Mouse (Mus musculus) midbrain, embryonic 14.5 days (tissue): Measurements from ENCODE around the gene Fgfr3. TPM values are rescaled to one million over a fixed set of nuclear protein-coding genes. Genes with fewer than 3 reads are reported as not detected.

Experiments used
- ATAC-seq: fragments of 200-750 bp; cut with Nextera tagmentation; 2 replicates; pipeline ENCODE4 v1.8.0; 2017; ENCODE audit warnings: moderate number of reproducible peaks, moderate library complexity; ENCODE audit not compliant: low FRiP score, low TSS enrichment
- DNase-seq: peaks from one replicate; pipeline ENCODE4 v3.0.0-alpha.2; 2015
- H3K27ac ChIP-seq: fragments of 300-500 bp; sonication (generic); replicated peaks from 2 replicates; pipeline ENCODE4 v1.5.1; 2014; ENCODE audit warnings: mild to moderate bottlenecking, low read depth, low read length, moderate library complexity
- H3K27me3 ChIP-seq: fragments of 300-500 bp; sonication (generic); 2 replicates; pipeline ENCODE4 v1.6.1; 2014; ENCODE audit warnings: low read length, control low read depth, mixed read lengths; ENCODE audit not compliant: control insufficient read depth, insufficient read depth
- H3K36me3 ChIP-seq: fragments of 300-500 bp; sonication (generic); 2 replicates; pipeline ENCODE4 v1.6.1; 2014; ENCODE audit warnings: low read length, control low read depth; ENCODE audit not compliant: control insufficient read depth, insufficient read depth
- H3K4me1 ChIP-seq: fragments of 300-500 bp; sonication (generic); 2 replicates; pipeline ENCODE4 v1.6.1; 2014; ENCODE audit warnings: mild to moderate bottlenecking, antibody characterized with exemption, low read length, control low read depth; ENCODE audit not compliant: control insufficient read depth, insufficient read depth
- H3K4me2 ChIP-seq: fragments of 300-500 bp; sonication (generic); 2 replicates; pipeline ENCODE4 v1.6.1; 2014; ENCODE audit warnings: mild to moderate bottlenecking, low read length, moderate library complexity
- H3K4me3 ChIP-seq: fragments of 300-500 bp; sonication (generic); replicated peaks from 2 replicates; pipeline ENCODE4 v1.5.1; 2014; ENCODE audit warnings: low read depth, low read length
- H3K9ac ChIP-seq: fragments of 300-500 bp; sonication (generic); replicated peaks from 2 replicates; pipeline ENCODE4 v1.6.1; 2014; ENCODE audit warnings: mild to moderate bottlenecking, low read length, moderate library complexity
- H3K9me3 ChIP-seq: fragments of 300-500 bp; sonication (generic); 2 replicates; pipeline ENCODE4 v1.6.1; 2016; ENCODE audit warnings: low read length, control low read depth, mixed read lengths; ENCODE audit not compliant: control insufficient read depth
- WGBS: fragments of 180-500 bp; shearing (Covaris S2); extraction: QIAGEN DNeasy Blood & Tissue Kit; methylation state at CpG from one replicate; pipeline ENCODE4 v1.1.7; 2014; 5-methylcytosine and 5-hydroxymethylcytosine counted together
- polyA plus RNA-seq: library from polyadenylated mRNA; unstranded; fragments of >200 nt; fragmentation: Nextera tagmentation; extraction: Ambion mirVana; gene quantifications from 2 replicates; pipeline ENCODE4 v1.2.1, GENCODE M21; 2014

Gene Fgfr3
- polyA plus RNA-seq, 1 experiment from 2014 or later: 21.3 TPM

DNA sequence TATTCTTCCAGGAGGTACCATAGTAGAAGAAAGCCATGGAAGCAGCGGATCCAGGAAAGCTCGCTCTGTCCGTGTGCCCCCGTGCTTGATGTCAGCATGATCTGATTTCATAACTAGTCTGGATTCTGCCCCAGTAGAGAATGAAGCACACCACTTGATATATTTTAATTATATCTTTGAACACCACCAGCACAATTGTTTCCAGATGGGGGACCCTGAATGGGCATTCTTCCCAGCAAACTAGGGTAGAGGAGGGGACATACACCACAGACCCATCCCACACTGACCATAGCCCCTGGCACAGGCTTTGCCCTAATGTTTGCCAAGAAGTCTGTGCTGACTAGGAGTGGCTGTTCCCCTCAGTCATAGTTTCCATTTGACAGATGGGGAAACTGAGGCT, 36.5 kb upstream of the Fgfr3 start:
- no peak for ATAC-seq
- H3K27ac ChIP-seq: no peak overlapping the region
- no peaks in the 10 kb centered on the region for H3K36me3 ChIP-seq
- H3K4me1 ChIP-seq: peaks cover 17% of the 10 kb centered on the region
- no peak overlapping the region for H3K4me3 ChIP-seq
- H3K4me2 ChIP-seq: no peak overlapping the region
- H3K9me3 ChIP-seq: no peaks in the 10 kb centered on the region
- H3K27me3 ChIP-seq: no peaks in the 10 kb centered on the region; the same call in 1 of the 2 replicates
- WGBS: 94% methylated on average over 4 of the region's 4 CpGs
- no peak overlapping the region for H3K9ac ChIP-seq
- DNase-seq: no peak

DNA sequence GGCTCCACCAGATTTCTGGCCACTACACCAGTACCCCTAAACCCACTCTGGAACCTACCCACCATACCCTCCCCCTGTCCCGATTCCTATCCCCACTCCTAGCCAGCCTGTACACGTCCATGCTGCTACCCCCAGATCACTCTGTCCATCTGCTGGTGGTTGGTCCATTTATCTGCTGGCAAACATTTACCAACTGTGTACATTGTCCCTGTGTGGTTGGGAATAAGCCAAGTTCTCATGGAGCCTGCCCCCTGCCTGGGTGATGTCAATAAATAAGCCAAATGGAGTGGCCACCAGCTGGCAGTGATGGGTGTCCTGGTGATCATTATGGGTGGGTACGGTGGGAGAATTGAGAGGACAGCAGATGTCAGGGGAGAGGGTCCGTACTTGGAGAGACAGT, 34.3 kb upstream of the Fgfr3 start:
- no peak overlapping the region for H3K9ac ChIP-seq
- H3K4me1 ChIP-seq: peaks cover 23% of the 10 kb centered on the region
- no peak overlapping the region for H3K4me2 ChIP-seq
- H3K36me3 ChIP-seq: no peaks in the 10 kb centered on the region
- H3K27ac ChIP-seq: no peak overlapping the region
- H3K9me3 ChIP-seq: no peaks in the 10 kb centered on the region
- DNase-seq (no peak), ATAC-seq (no peak)
- no peak overlapping the region for H3K4me3 ChIP-seq
- 78% methylated on average over 4 of the region's 4 CpGs for WGBS
- peaks cover 5% of the 10 kb centered on the region; the same call in 1 of the 2 replicates for H3K27me3 ChIP-seq

DNA sequence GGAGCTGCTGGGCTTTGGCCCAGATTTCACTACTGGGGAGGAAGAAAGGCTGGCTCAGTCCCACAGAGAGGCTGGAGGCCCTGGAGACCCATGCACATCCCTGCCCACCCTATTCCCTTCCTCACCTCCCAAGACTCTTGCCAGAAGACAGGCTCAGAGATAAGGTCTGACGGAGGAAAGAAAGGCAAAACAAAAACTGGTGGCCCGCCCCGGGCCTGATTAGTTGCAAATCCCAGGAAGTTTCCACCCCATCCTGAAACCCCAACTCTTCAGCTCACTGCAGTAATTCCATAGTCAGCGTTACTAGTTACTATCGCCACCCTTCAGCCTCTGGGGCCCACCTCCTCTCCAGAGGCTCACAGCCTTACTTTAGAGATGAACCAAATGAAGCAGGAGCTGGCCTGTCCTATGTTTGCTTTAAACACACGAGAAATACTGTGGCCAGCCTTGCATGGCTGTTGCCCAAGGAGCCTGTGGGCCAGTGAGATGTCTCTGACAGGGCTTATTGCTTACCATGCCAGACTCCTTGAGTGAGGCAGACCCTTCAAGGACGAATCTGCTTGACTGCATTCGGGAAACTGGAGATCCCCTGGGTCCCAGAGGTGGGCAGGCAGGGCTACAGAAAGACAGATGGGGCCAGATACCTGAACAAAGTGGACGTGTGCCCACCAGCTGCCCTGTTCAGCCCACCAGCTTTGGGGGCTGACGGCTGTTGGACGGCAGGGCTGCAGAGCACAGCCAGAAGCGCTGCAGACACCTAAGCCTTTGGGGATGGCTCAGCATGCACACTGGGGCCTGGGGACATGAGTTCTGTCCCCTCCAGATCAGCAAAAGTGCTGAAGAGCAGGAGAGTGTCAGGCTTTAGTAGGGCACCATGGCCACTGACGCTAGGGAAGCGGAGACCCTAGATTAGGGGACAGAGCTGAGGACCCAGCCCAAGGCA, 32.9 kb upstream of the Fgfr3 start:
- Histone ChIP-seq H3K36me3 (no peaks in the 10 kb centered on the region), H3K4me1 (peaks cover 32% of the 10 kb centered on the region), H3K27me3 (peaks cover 8% of the 10 kb centered on the region; the same call in 1 of the 2 replicates), H3K4me2 (peak overlapping the region; percentile 37), H3K9me3 (no peaks in the 10 kb centered on the region), H3K27ac (peak overlapping the region; percentile 60), H3K9ac (peak overlapping the region; percentile 2; the same call in 1 of the 2 replicates), H3K4me3 (no peak overlapping the region)
- WGBS: 25% methylated on average over 14 of the region's 14 CpGs
- DNase-seq: no peak
- no peak for ATAC-seq

DNA sequence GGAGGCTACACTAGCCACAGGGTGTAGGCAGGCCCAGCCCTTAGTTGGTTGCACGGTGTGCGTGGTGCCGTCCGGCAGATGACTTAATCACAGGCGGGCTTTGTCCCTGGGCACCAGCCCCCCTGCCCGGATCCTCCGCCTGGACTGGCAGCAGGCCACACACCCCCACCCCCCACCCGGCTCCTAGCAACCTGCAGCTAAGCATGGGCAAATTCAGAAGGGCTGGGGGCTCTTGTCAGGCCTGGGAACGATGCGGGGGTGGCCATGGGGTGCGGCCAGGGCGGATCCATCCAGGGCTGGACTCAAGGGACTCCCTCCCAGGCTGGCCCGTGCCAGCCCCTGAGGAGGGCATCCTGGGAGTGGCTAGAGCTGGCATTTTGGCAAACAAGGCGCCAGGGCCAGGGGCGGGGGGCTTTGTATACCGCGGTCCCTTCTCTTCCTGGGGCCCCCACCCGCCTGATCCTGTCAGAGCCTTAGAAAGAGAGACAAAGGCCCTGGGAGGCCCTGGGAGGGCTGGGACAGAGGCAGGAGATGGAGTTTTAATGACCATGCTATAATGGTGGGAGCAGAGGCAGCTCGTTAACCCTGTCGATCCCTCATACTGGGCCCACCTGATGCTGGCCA, 32.1 kb upstream of the Fgfr3 start:
- Histone ChIP-seq H3K9ac (no peak overlapping the region; the same call in 1 of the 2 replicates), H3K27ac (peak overlapping the region; percentile 64; the same call in 1 of the 2 replicates), H3K27me3 (peaks cover 14% of the 10 kb centered on the region; the same call in 1 of the 2 replicates), H3K36me3 (no peaks in the 10 kb centered on the region), H3K4me1 (peaks cover 34% of the 10 kb centered on the region), H3K4me2 (peak overlapping the region; percentile 37), H3K9me3 (no peaks in the 10 kb centered on the region), H3K4me3 (no peak overlapping the region)
- 6% methylated on average over 20 of the region's 20 CpGs for WGBS
- ATAC-seq (peak; percentile 88), DNase-seq (peak; percentile 78)

DNA sequence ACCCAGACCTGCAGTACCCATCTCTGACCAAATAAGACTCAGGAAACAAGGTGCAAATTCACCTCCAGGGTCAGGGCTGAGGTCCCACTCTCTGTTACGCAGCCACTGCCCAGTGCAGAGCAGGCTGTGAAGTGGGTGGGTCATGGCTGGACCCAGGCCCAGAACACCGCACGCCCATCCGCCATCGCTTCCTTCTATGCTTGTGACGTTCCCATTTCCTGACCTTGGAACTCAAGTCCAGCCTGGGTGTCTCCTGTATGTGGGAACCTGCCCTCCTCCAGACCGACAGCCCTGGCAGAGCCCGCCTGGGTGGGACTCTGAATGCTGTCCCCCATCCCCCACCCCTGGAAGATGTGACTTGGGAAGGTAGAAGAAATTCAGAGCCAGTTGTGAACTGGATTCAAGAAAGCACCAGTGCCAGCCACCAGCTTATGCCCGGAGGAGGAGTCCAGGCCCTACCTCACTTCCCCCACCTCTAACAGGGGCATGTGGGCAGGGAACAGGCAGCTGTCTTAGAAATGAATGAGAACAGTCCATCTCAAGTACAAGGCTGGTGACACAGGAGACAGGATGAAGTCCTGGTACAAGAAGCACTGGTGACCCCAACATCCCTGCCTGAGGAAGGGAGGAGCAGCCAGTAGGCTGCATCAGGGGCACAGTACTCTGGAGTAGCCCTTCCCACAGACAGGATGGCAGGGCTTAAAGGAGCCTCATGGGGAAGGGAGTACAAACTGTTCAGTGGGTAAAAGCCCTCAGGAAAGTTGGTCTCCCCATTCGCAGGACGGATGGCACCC, 31.4 kb upstream of the Fgfr3 start:
- H3K4me2 ChIP-seq: peak overlapping the region; percentile 37; the same call in 1 of the 2 replicates
- H3K4me3 ChIP-seq: no peak overlapping the region
- WGBS: 54% methylated on average over 11 of the region's 11 CpGs
- no peak overlapping the region for H3K9ac ChIP-seq
- H3K27ac ChIP-seq: peak overlapping the region; percentile 64; the same call in 1 of the 2 replicates
- no peaks in the 10 kb centered on the region for H3K9me3 ChIP-seq
- peaks cover 18% of the 10 kb centered on the region; the same call in 1 of the 2 replicates for H3K27me3 ChIP-seq
- ATAC-seq (peak; percentile 15), DNase-seq (no peak)
- H3K4me1 ChIP-seq: peaks cover 41% of the 10 kb centered on the region
- H3K36me3 ChIP-seq: no peaks in the 10 kb centered on the region

DNA sequence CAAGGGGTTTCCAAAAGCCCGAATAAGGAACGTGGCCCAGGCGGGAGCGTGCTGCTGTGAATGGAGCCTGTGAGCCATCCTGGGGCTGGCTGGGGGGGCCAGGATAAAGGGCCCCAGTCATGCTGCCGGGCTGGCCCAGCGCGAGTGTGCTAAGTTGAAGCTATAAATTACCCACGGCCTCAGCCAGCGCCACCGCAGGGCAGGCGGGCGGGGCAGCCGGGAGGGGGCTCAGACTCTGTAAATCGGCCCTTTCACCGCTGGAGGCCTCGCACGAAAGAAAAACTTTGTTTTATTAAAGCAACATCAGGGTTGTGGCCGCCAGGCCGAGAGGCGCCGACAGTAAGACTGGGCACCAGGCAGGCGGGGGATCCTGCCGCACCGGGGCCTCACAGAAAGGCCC, 29.1 kb upstream of the Fgfr3 start:
- 3% methylated on average over 24 of the region's 24 CpGs for WGBS
- Histone ChIP-seq H3K36me3 (no peaks in the 10 kb centered on the region), H3K4me3 (no peak overlapping the region), H3K27ac (peak overlapping the region; percentile 14), H3K9me3 (no peaks in the 10 kb centered on the region), H3K9ac (no peak overlapping the region), H3K4me2 (0 out of 2 replicates have a peak overlapping the region, but pooled peaks have one; percentile 4), H3K4me1 (peaks cover 58% of the 10 kb centered on the region), H3K27me3 (peaks cover 30% of the 10 kb centered on the region; the same call in 1 of the 2 replicates)
- ATAC-seq: no peak
- peak; percentile 57 for DNase-seq

DNA sequence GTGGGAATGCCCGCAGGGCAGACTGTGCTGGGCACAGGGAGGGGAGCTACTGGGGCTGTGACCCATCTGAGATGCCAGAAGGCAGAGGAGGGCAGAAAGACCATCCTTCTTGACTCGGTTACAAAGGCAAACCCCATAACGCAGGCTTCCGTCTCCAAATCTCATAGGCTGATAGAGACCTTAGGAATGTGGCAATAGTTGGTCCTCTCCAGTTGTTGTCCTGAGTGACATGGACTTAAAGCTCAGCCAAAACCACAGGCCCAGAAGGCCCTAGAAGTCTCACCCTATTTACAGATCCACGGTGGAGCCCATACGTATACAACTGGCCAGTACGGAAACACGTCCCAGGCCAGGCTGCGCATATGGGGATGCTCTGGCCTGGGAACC, 27.0 kb upstream of the Fgfr3 start:
- DNase-seq: no peak
- Histone ChIP-seq H3K9me3 (no peaks in the 10 kb centered on the region), H3K4me3 (no peak overlapping the region; the same call in 1 of the 2 replicates), H3K4me2 (peak overlapping the region; percentile 74; the same call in 1 of the 2 replicates), H3K36me3 (no peaks in the 10 kb centered on the region), H3K4me1 (peaks cover 53% of the 10 kb centered on the region), H3K27me3 (peaks cover 30% of the 10 kb centered on the region; the same call in 1 of the 2 replicates), H3K9ac (no peak overlapping the region), H3K27ac (peak overlapping the region; percentile 32; the same call in 1 of the 2 replicates)
- WGBS: 30% methylated on average over 9 of the region's 9 CpGs
- ATAC-seq: no peak
